Mouse (Mus musculus) megakaryocyte-erythroid progenitor cell, adult 5-6 weeks (primary cell): ENCODE results near the gene Nup62. TPM values are rescaled to one million over a fixed set of nuclear protein-coding genes. Genes with fewer than 3 reads are reported as not detected.

Source experiments
- ATAC-seq: replicated peaks from 2 replicates; pipeline ENCODE4 v1.8.0; 2016; ENCODE audit warnings: mild to moderate bottlenecking, inconsistent platforms; ENCODE audit not compliant: severe bottlenecking, poor library complexity, low FRiP score, low TSS enrichment
- total RNA-seq, 2 experiments: library from RNA; stranded (forward) in 1 of 2; stranded (reverse) in 1 of 2; fragments of 200-1000, 215-1000 nt in 1 of 2; fragments of >200 nt in 1 of 2; fragmentation: Nextera tagmentation in 1 of 2; gene quantifications; 2 replicates each; pipeline ENCODE4 v1.2.3; 2014 to 2017

The Nup62 gene
- total RNA-seq, 2 experiments from 2014 or later = 103 to 183 TPM

GRCm38 (mm10) chr7:44817441-44817840, 1.6 kb downstream of the Nup62 start:
- no peak for ATAC-seq

GRCm38 (mm10) chr7:44818164-44818563, 2.3 kb downstream of the Nup62 start:
- no peak for ATAC-seq

- ATAC-seq = no peak
These were observed 2.9 kb downstream of the Nup62 start for GRCm38 (mm10) chr7:44818751-44819235.

GRCm38 (mm10) chr7:44819391-44819790, 3.5 kb downstream of the Nup62 start:
- ATAC-seq = no peak

- no peak for ATAC-seq
These were observed 4.0 kb downstream of the Nup62 start for GRCm38 (mm10) chr7:44819863-44820262.

- no peak for ATAC-seq
These were observed 4.6 kb downstream of the Nup62 start for GRCm38 (mm10) chr7:44820525-44820924.

GRCm38 (mm10) chr7:44821666-44822448, 6.0 kb downstream of the Nup62 start:
- ATAC-seq = peak; percentile 35

- ATAC-seq = peak; percentile 38; the same call in 1 of the 2 replicates
These were observed 7.5 kb downstream of the Nup62 start for GRCm38 (mm10) chr7:44823409-44823808.

GRCm38 (mm10) chr7:44824872-44825271, 9.0 kb downstream of the Nup62 start:
- no peak; the same call in 1 of the 2 replicates for ATAC-seq

- no peak for ATAC-seq
These were observed 10.9 kb downstream of the Nup62 start for GRCm38 (mm10) chr7:44826771-44827170.

GRCm38 (mm10) chr7:44828706-44829105, 12.8 kb downstream of the Nup62 start:
- no peak for ATAC-seq

GRCm38 (mm10) chr7:44832763-44833162, 16.9 kb downstream of the Nup62 start:
- no peak for ATAC-seq

GRCm38 (mm10) chr7:44835373-44836015, 19.6 kb downstream of the Nup62 start:
- no peak for ATAC-seq

GRCm38 (mm10) chr7:44836016-44836404, 20.1 kb downstream of the Nup62 start:
- ATAC-seq = no peak

- ATAC-seq = no peak
These were observed 20.6 kb downstream of the Nup62 start for GRCm38 (mm10) chr7:44836423-44837053.

- ATAC-seq = no peak
These were observed 22.2 kb downstream of the Nup62 start for GRCm38 (mm10) chr7:44838073-44838472.

- ATAC-seq = no peak
These were observed 23.2 kb downstream of the Nup62 start for GRCm38 (mm10) chr7:44839171-44839490.

- ATAC-seq = peak; percentile 15; the same call in 1 of the 2 replicates
These were observed 23.8 kb downstream of the Nup62 start for GRCm38 (mm10) chr7:44839491-44840191.

- no peak for ATAC-seq
These were observed 24.5 kb downstream of the Nup62 start for GRCm38 (mm10) chr7:44840426-44840825.
